Mouse (Mus musculus) bone marrow, adult 2 months (tissue): ENCODE data around the gene Arhgef1. TPM values are rescaled to one million over a fixed set of nuclear protein-coding genes. Genes with fewer than 3 reads are reported as not detected.

Experiments used
- H3K27ac ChIP-seq: fragments of 200-500 bp; 2 replicates; pipeline ENCODE4 v1.5.1; 2012; ENCODE audit warnings: low read depth, mild to moderate bottlenecking, control low read depth, inconsistent platforms, low read length; ENCODE audit not compliant: control insufficient read depth, poor library complexity, insufficient read depth
- H3K4me1 ChIP-seq: fragments of 200-500 bp; 2 replicates; pipeline ENCODE4 v1.6.1; 2011; ENCODE audit warnings: low read length; ENCODE audit not compliant: control insufficient read depth, insufficient read depth
- H3K4me3 ChIP-seq: fragments of 200-500 bp; replicated peaks from 2 replicates; pipeline ENCODE3; 2011; ENCODE audit warnings: mild to moderate bottlenecking, low read depth, low read length, control low read depth; ENCODE audit not compliant: control insufficient read depth
- CTCF ChIP-seq: fragments of 200-500 bp; IDR thresholded peaks from 2 replicates; pipeline ENCODE4 v1.5.1; 2011; ENCODE audit warnings: low read length, control low read depth; ENCODE audit not compliant: control insufficient read depth, insufficient read depth
- POLR2A ChIP-seq: fragments of 200-500 bp; IDR thresholded peaks from 2 replicates; pipeline ENCODE4 v1.6.1; 2011; ENCODE audit warnings: low read depth, mild to moderate bottlenecking, control low read depth, low read length, borderline replicate concordance; ENCODE audit not compliant: control insufficient read depth
- WGBS: fragments of 180-500 bp; shearing (Covaris S2); methylation state at CpG from one replicate; pipeline ENCODE4 v1.1.7; 2018; 5-methylcytosine and 5-hydroxymethylcytosine counted together
- polyA plus RNA-seq: library from polyadenylated mRNA; stranded (reverse); fragments of >200 nt; gene quantifications from 2 replicates; pipeline ENCODE4 v1.2.4, GENCODE M21; 2011; ENCODE audit warnings: low replicate concordance; ENCODE audit not compliant: missing spikeins, insufficient read depth, insufficient read length

Gene Arhgef1
- polyA plus RNA-seq, 1 experiment: 354 TPM

GRCm38 (mm10) chr7:24869080-24869479 lies 33.6 kb upstream of the Arhgef1 start:
- Histone ChIP-seq H3K4me1 (no peaks in the 10 kb centered on the region; the same call in none of the 2 replicates), H3K27ac (no peak overlapping the region), H3K4me3 (no peak overlapping the region)
- TF ChIP-seq CTCF (no peak), POLR2A (no peak)
- 64% methylated on average over 17 of the region's 17 CpGs for WGBS

- 74% methylated on average over 41 of the region's 41 CpGs for WGBS
- no peak within 1 kb of the TSS for H3K4me3 ChIP-seq
- TF ChIP-seq POLR2A (no peak), CTCF (no peak)
- no peaks in the 10 kb centered on the region; the same call in 1 of the 2 replicates for H3K4me1 ChIP-seq
- no peak within 1 kb of the TSS for H3K27ac ChIP-seq
Measured at GRCm38 (mm10) chr7:24869532-24870165, 33.1 kb upstream of the Arhgef1 start, which contains the start of the genes Lypd4 and Dmrtc2. Lypd4 (minus strand) TSS chr7:24869941. Dmrtc2 (plus strand) TSS chr7:24870057.

- 37% methylated on average over 3 of the region's 3 CpGs for WGBS
- no peak for TF ChIP-seq POLR2A
- TF ChIP-seq CTCF: no peak
- Histone ChIP-seq H3K27ac (no peak overlapping the region), H3K4me3 (no peak overlapping the region), H3K4me1 (peaks cover 2% of the 10 kb centered on the region; the same call in 1 of the 2 replicates)
Measured at GRCm38 (mm10) chr7:24877588-24877987, 25.1 kb upstream of the Arhgef1 start.

- Histone ChIP-seq H3K27ac (no peak overlapping the region), H3K4me3 (no peak overlapping the region), H3K4me1 (peaks cover 2% of the 10 kb centered on the region; the same call in 1 of the 2 replicates)
- 88% methylated on average over 2 of the region's 2 CpGs for WGBS
- TF ChIP-seq CTCF (no peak), POLR2A (no peak)
Measured at GRCm38 (mm10) chr7:24879620-24880019, 23.1 kb upstream of the Arhgef1 start.

GRCm38 (mm10) chr7:24882416-24883199 lies 20.1 kb upstream of the Arhgef1 start:
- no peak overlapping the region for H3K4me3 ChIP-seq
- no peaks in the 10 kb centered on the region; the same call in 1 of the 2 replicates for H3K4me1 ChIP-seq
- TF ChIP-seq POLR2A (no peak), CTCF (no peak)
- no peak overlapping the region for H3K27ac ChIP-seq
- 85% methylated on average over 9 of the region's 9 CpGs for WGBS

- peak within 1 kb of the TSS; percentile 71 for H3K4me3 ChIP-seq
- H3K27ac ChIP-seq: peak within 1 kb of the TSS; percentile 87
- whole genome bisulfite sequencing: under 1% methylated on average over 57 of the region's 57 CpGs
- no peaks in the 10 kb centered on the region for H3K4me1 ChIP-seq
- TF ChIP-seq CTCF (peak; percentile 70), POLR2A (peak; percentile 87; the same call in 1 of the 2 replicates)
Measured at GRCm38 (mm10) chr7:24883896-24884692, 18.6 kb upstream of the Arhgef1 start, which contains the start of gene Rps19. Rps19 (plus strand) TSS chr7:24884371.

GRCm38 (mm10) chr7:24884693-24885291 lies 17.9 kb upstream of the Arhgef1 start:
- no peaks in the 10 kb centered on the region for H3K4me1 ChIP-seq
- WGBS: under 1% methylated on average over 47 of the region's 47 CpGs

More at GRCm38 (mm10) chr7:24884693-24885291, 17.9 kb upstream of the Arhgef1 start:
- Histone ChIP-seq H3K27ac (peak overlapping the region; percentile 87), H3K4me3 (peak overlapping the region; percentile 71)
- TF ChIP-seq CTCF: no peak
